Mouse (Mus musculus) heart, postnatal 0 days (tissue): ENCODE data around the gene Rbms1. TPM values are rescaled to one million over a fixed set of nuclear protein-coding genes. Genes with fewer than 3 reads are reported as not detected.

Experiments
- ATAC-seq: fragments of 200-750 bp; cut with Nextera tagmentation; 2 replicates; pipeline ENCODE4 v1.8.0; 2017; ENCODE audit warnings: low read depth, moderate number of reproducible peaks, moderate library complexity; ENCODE audit not compliant: insufficient read depth
- DNase-seq: peaks from one replicate; pipeline ENCODE4 v3.0.0-alpha.2; 2016; ENCODE audit warnings: low spot score
- H3K27ac ChIP-seq: fragments of 300-500 bp; sonication (generic); 2 replicates; pipeline ENCODE4 v1.5.1; 2014; ENCODE audit warnings: low read depth, mild to moderate bottlenecking
- H3K27me3 ChIP-seq: fragments of 300-500 bp; sonication (generic); 2 replicates; pipeline ENCODE4 v1.6.1; 2014; ENCODE audit warnings: low read length, mixed read lengths; ENCODE audit not compliant: control insufficient read depth, insufficient read depth
- H3K36me3 ChIP-seq: fragments of 300-500 bp; sonication (generic); replicated peaks from 2 replicates; pipeline ENCODE4 v1.6.1; 2014; ENCODE audit warnings: low read length, mixed read lengths; ENCODE audit not compliant: control insufficient read depth, insufficient read depth
- H3K4me1 ChIP-seq: fragments of 300-500 bp; sonication (generic); 2 replicates; pipeline ENCODE4 v1.6.1; 2014; ENCODE audit warnings: antibody characterized with exemption; ENCODE audit not compliant: control insufficient read depth, insufficient read depth
- H3K4me2 ChIP-seq: fragments of 300-500 bp; sonication (generic); 2 replicates; pipeline ENCODE4 v1.6.1; 2014; ENCODE audit warnings: low read depth, mild to moderate bottlenecking, low read length, moderate library complexity
- H3K4me3 ChIP-seq: fragments of 300-500 bp; sonication (generic); 2 replicates; pipeline ENCODE4 v1.5.1; 2014; ENCODE audit warnings: low read depth, low read length
- H3K9ac ChIP-seq: fragments of 300-500 bp; sonication (generic); replicated peaks from 2 replicates; pipeline ENCODE4 v1.6.1; 2014; ENCODE audit warnings: low read depth, low read length, mixed read lengths
- H3K9me3 ChIP-seq: fragments of 300-500 bp; sonication (generic); replicated peaks from 2 replicates; pipeline ENCODE4 v1.6.1; 2016; ENCODE audit warnings: low read length; ENCODE audit not compliant: control insufficient read depth
- CTCF ChIP-seq: IDR thresholded peaks from 2 replicates; pipeline ENCODE4 v1.5.1; 2016; ENCODE audit warnings: antibody characterized with exemption, control low read depth, low read depth
- EP300 ChIP-seq: IDR thresholded peaks from 2 replicates; pipeline ENCODE4 v1.6.1; 2016; ENCODE audit warnings: antibody characterized with exemption, low read depth
- WGBS: fragments of 180-500 bp; shearing (Covaris S2); extraction: QIAGEN DNeasy Blood & Tissue Kit; methylation state at CpG from one replicate; pipeline ENCODE4 v1.1.7; 2014; 5-methylcytosine and 5-hydroxymethylcytosine counted together
- polyA plus RNA-seq: library from polyadenylated mRNA; unstranded; fragments of >200 nt; fragmentation: Nextera tagmentation; extraction: Ambion mirVana; gene quantifications from 2 replicates; pipeline ENCODE4 v1.2.1, GENCODE M21; 2015
- total RNA-seq: library from RNA; depleted of rRNA; stranded (reverse); fragments of >200 nt; gene quantifications from 2 replicates; pipeline ENCODE4 v1.2.3, GENCODE M21; 2014; ENCODE audit warnings: low replicate concordance

Gene Rbms1
- total and polyA plus RNA-seq, 2 experiments from 2014 or later = 52.8 to 56.2 TPM

DNA sequence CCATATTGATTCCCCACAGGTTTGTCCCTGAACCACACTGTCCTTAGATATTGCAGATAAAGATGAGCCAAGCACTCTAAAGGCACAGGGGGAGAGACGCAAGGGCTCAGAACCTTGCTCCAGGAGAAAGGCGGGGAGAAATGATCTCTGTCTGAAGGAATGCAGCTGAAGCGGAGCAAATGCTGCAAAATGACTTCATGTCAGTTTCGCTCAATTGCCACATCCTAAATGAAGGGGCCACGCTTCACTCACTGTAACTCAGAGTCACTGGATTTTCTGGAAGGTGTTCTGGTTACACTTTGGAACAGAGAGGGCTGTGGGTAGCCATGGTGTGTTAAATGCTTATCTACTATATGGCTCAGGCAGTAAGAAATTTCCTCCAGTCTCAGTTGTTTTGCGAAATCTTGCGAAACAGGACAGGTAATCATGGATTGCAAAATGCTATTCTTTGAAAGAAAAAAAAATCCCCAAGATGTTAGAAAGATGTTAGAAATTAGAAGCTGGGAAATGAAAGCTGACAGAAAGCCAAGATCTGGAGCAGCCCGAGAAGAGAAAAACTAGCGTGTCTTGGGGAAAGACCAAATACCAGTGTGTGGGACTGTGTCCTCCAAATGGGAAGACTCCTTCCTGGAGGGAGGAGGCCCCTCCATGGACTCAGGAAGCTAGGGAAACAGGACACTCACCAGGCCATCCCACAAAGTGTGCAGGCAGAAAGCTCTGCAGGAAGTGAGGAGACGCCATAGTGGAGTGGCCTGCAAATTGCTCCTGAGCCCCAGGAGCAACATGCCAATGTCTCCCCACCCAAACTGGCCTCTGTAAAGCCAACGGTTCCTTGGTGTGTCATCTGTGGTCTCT, 155.4 kb downstream of the Rbms1 start:
- no peak for DNase-seq

DNA sequence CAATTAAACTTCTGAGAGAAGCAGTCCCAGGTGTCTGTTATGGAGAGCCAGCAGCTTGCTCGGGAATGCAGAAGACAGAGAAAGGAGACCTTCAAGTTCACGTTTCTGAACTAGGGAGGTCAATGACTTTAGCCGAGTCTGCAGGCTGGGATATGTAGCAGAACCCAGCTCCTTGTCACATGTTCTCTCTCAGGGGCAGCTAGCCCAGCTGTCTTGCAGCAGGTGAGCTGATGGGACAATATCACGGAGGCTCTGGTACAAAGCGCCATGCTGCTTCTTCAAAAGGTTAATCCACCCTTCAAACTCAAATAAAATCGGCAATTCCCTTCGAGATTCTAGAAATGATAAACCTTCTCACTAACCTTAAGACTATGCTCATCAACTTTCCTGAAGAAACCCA, 158.2 kb downstream of the Rbms1 start:
- no peak overlapping the region for H3K9ac ChIP-seq
- no peak for TF ChIP-seq EP300
- no peak for TF ChIP-seq CTCF
- 0 out of 2 replicates have a peak, but pooled peaks cover 3% of the 10 kb centered on the region for H3K36me3 ChIP-seq
- WGBS = 60% methylated on average over 7 of the region's 7 CpGs
- no peaks in the 10 kb centered on the region for H3K9me3 ChIP-seq
- H3K27ac ChIP-seq = no peak overlapping the region
- H3K4me2 ChIP-seq = no peak overlapping the region
- no peak for ATAC-seq
- no peak overlapping the region for H3K4me3 ChIP-seq
- peaks cover 23% of the 10 kb centered on the region for H3K4me1 ChIP-seq
- no peak for DNase-seq
- no peaks in the 10 kb centered on the region for H3K27me3 ChIP-seq

More for the DNA sequence above, 155.4 kb downstream of the Rbms1 start:
- ATAC-seq = no peak
- Histone ChIP-seq H3K9me3 (no peaks in the 10 kb centered on the region), H3K4me1 (peaks cover 33% of the 10 kb centered on the region), H3K27ac (peak overlapping the region; percentile 66), H3K36me3 (no peaks in the 10 kb centered on the region), H3K4me2 (no peak overlapping the region), H3K4me3 (no peak overlapping the region), H3K9ac (no peak overlapping the region), H3K27me3 (no peaks in the 10 kb centered on the region)
- WGBS = 59% methylated on average over 11 of the region's 11 CpGs
- TF ChIP-seq EP300 (no peak), CTCF (no peak)

GRCm38 (mm10) chr2:60803377-60803776, 159.6 kb downstream of the Rbms1 start:
- H3K4me3 ChIP-seq = no peak overlapping the region
- H3K4me2 ChIP-seq = no peak overlapping the region
- no peaks in the 10 kb centered on the region for H3K9me3 ChIP-seq
- H3K27ac ChIP-seq = no peak overlapping the region
- DNase-seq (no peak), ATAC-seq (no peak)
- WGBS = 81% methylated on average over 6 of the region's 6 CpGs
- no peak overlapping the region for H3K9ac ChIP-seq
- TF ChIP-seq EP300 = no peak
- TF ChIP-seq CTCF = no peak
- H3K4me1 ChIP-seq = peaks cover 15% of the 10 kb centered on the region; the same call in 1 of the 2 replicates
- 0 out of 2 replicates have a peak, but pooled peaks cover 3% of the 10 kb centered on the region for H3K36me3 ChIP-seq
- no peaks in the 10 kb centered on the region for H3K27me3 ChIP-seq

DNA sequence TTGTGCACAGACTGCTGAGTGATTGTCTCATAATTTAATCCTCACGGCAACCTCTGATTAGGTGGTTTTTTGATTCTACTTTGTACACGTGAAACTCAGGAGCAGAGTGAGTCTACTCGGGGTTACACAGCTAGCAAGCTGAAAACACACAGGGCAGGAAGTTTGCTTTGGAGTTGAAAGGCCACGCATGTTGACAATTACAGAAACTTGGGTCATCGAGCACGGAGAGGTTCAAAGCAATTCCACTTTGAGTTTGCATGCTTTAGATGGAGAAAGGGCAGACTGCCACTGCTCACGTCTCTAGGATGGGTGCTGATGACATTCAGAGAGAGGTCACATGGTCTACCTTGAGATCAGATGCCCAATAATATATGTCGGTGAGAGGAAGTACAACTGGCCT, 160.2 kb downstream of the Rbms1 start:
- Histone ChIP-seq H3K4me2 (no peak overlapping the region), H3K27ac (no peak overlapping the region), H3K36me3 (0 out of 2 replicates have a peak, but pooled peaks cover 3% of the 10 kb centered on the region), H3K9ac (no peak overlapping the region), H3K4me1 (peaks cover 9% of the 10 kb centered on the region; the same call in 1 of the 2 replicates), H3K27me3 (no peaks in the 10 kb centered on the region), H3K9me3 (no peaks in the 10 kb centered on the region), H3K4me3 (no peak overlapping the region)
- DNase-seq (no peak), ATAC-seq (no peak)
- no peak for TF ChIP-seq CTCF
- no peak for TF ChIP-seq EP300
- 53% methylated on average over 8 of the region's 8 CpGs for WGBS

DNA sequence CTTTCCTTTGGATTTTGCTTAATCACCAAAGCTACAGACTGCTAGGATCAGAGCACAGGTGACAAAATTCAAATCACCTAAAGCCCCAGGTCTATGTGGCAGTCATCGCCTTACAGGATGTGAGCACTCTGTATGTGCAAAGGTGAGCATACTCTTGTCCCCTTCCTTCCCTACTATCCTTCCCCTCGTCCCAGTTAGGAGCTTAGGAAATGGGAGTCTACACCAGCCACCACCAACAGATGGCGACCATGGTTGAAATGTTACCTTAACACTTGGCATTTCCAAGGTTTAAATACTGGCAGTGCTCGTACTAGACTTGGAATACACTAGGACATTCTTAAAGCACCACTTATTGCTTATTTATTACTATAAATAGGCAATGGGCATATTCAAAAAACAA, 160.8 kb downstream of the Rbms1 start:
- H3K4me1 ChIP-seq = peaks cover 5% of the 10 kb centered on the region; the same call in 1 of the 2 replicates

More for the DNA sequence above, 160.8 kb downstream of the Rbms1 start:
- no peaks in the 10 kb centered on the region for H3K9me3 ChIP-seq
- no peak overlapping the region for H3K4me2 ChIP-seq
- ATAC-seq (peak; percentile 53; the same call in 1 of the 2 replicates), DNase-seq (peak; percentile 51)
- H3K27ac ChIP-seq = no peak overlapping the region
- H3K4me3 ChIP-seq = no peak overlapping the region
- WGBS = 31% methylated on average over 4 of the region's 4 CpGs
- TF ChIP-seq CTCF (peak; percentile 70), EP300 (no peak)
- H3K9ac ChIP-seq = no peak overlapping the region
- H3K27me3 ChIP-seq = no peaks in the 10 kb centered on the region
- H3K36me3 ChIP-seq = 0 out of 2 replicates have a peak, but pooled peaks cover 6% of the 10 kb centered on the region
